ENCODE assay signal across 8 mouse cellular contexts in the genomic region with DNA sequence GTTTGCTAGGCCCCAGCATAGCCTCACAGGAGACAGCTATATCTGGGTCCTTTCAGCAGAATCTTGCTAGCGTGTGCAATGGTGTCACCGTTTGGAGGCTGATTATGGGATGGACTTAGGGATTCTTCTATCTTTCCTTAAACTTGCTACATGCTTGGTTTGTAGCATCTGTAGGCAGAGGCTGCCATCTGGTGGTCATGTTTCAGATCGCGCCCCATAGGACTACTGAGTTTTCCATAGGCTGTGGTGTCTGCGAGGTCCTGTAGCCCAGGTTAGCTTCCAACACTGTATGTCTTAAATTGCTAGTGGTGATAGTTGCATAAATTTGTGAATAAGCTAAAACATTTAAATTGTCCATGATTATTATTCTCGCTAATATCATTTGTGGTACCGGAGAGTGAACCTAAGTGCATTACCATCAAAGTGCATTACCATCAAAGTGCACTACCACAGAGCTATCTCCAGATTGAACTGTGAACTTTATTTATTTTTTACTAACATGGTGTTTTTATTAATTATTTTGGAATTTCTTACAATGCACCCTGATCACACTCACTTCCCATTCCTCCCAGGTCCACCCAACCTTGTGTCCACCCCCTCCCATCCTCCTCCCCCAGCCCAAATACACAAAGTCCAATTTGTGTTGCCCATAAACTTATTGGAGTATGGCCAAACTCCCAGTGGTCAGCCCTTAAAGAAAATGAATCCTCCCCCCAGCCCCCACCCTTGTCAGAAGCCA. TPM values are rescaled to one million over a fixed set of nuclear protein-coding genes. Genes with fewer than 3 reads are reported as not detected.
DNase-seq lines count a peak whose midpoint lies in the region; ATAC-seq and TF ChIP-seq lines count a peak whose summit lies in the region.

No protein-coding gene starts in this region.

- H3K27me3 ChIP-seq in cerebellum, adult 2 months (ENCODE audit: control insufficient read depth, insufficient read depth, low read length): no peaks in the 10 kb centered on the region
- H3K27me3 ChIP-seq in hindbrain, embryonic 13.5 days: no peaks in the 10 kb centered on the region

- peak; percentile 89 for ATAC-seq in hindbrain, embryonic 13.5 days (ENCODE audit: low FRiP score)

- no peaks in the 10 kb centered on the region for H3K9me3 ChIP-seq in hindbrain, embryonic 13.5 days

- TF ChIP-seq POLR2A in cerebellum, adult 2 months (IDR thresholded peaks at IDR 0.05; ENCODE audit: borderline replicate concordance, insufficient read depth, low read length): no peak

- H3K4me2 ChIP-seq in hindbrain, embryonic 13.5 days: no peak overlapping the region; the same call in 1 of the 2 replicates

- no peak overlapping the region for H3K4me3 ChIP-seq in cerebellum, adult 2 months (replicated peaks; ENCODE audit: insufficient read depth, low read depth, low read length)
- no peak overlapping the region for H3K4me3 ChIP-seq in hindbrain, embryonic 13.5 days

- H3K9ac ChIP-seq in hindbrain, embryonic 13.5 days: no peak overlapping the region

- 7% methylated on average over 7 of the region's 7 CpGs for WGBS in cerebellum, adult 2 months
- WGBS in hindbrain, embryonic 13.5 days: 7% methylated on average over 7 of the region's 7 CpGs

- H3K27ac ChIP-seq in cerebellum, adult 2 months (ENCODE audit: insufficient read depth, low read length): no peak overlapping the region
- H3K27ac ChIP-seq in hindbrain, embryonic 13.5 days: no peak overlapping the region

- DNase-seq in NIH3T3 (ENCODE audit: low read depth): peak; percentile 88
- peak; percentile 60 to 81 for DNase-seq in cerebellum, adult 2 months
- DNase-seq in forelimb bud, embryonic 11.5 days (ENCODE audit: low read depth, low spot score): peak; percentile 68
- DNase-seq in layer of hippocampus, postnatal 10 days (ENCODE audit: low spot score in 2 of 2): peak; percentile 86 to 87
- peak; percentile 57 for DNase-seq in lung, postnatal 25 days (ENCODE audit: low spot score)
- DNase-seq in retina, postnatal 7 days (ENCODE audit: low read depth, low spot score): peak; percentile 58
- peak; percentile 75 for DNase-seq in urinary bladder, postnatal 14 days (ENCODE audit: low spot score)

- no peaks in the 10 kb centered on the region for H3K36me3 ChIP-seq in hindbrain, embryonic 13.5 days

- TF ChIP-seq CTCF in cerebellum, adult 2 months (IDR thresholded peaks at IDR 0.05; ENCODE audit: borderline replicate concordance, insufficient read depth, low read depth, low read length): peak; percentile 92

- no peaks in the 10 kb centered on the region for H3K4me1 ChIP-seq in cerebellum, adult 2 months (ENCODE audit: control insufficient read depth, insufficient read depth, low read length)
- peaks cover 7% of the 10 kb centered on the region for H3K4me1 ChIP-seq in hindbrain, embryonic 13.5 days (replicated peaks)

RNA-seq across cellular contexts. Expression of a gene that starts 26.7 kb away (rescaled TPM):
- polyA plus RNA-seq in cerebellum, adult 2 months (2012; rRNA removed): 285 and 286 TPM in 2 replicates
- polyA plus RNA-seq in hindbrain, embryonic 13.5 days (2015; fragmentation: Nextera tagmentation; extraction: Ambion mirVana): 186 and 188 TPM in 2 replicates
- 100 to 1,000 TPM; 196 to 216 TPM for total RNA-seq in layer of hippocampus, postnatal 10 days (2021)
